Mouse (Mus musculus) liver, embryonic 13.5 days (tissue): ENCODE results near the gene St3gal4. TPM values are rescaled to one million over a fixed set of nuclear protein-coding genes. Genes with fewer than 3 reads are reported as not detected.

Source experiments
- ATAC-seq: fragments of 200-750 bp; cut with Nextera tagmentation; 2 replicates; pipeline ENCODE4 v1.8.0; 2017; ENCODE audit warnings: low read depth, mild to moderate bottlenecking, moderate number of reproducible peaks, moderate library complexity
- DNase-seq: peaks from one replicate; pipeline ENCODE4 v3.0.0; 2022
- H3K27ac ChIP-seq: fragments of 300-500 bp; sonication (generic); 2 replicates; pipeline ENCODE4 v1.5.1; 2015; ENCODE audit warnings: moderate library complexity, mild to moderate bottlenecking, inconsistent platforms
- H3K27me3 ChIP-seq: fragments of 300-500 bp; sonication (generic); 2 replicates; pipeline ENCODE4 v1.6.1; 2015; ENCODE audit warnings: mild to moderate bottlenecking, inconsistent platforms
- H3K36me3 ChIP-seq: fragments of 300-500 bp; sonication (generic); 2 replicates; pipeline ENCODE4 v1.6.1; 2015; ENCODE audit warnings: mild to moderate bottlenecking, inconsistent platforms
- H3K4me1 ChIP-seq: fragments of 300-500 bp; sonication (generic); replicated peaks from 2 replicates; pipeline ENCODE4 v1.6.1; 2015; ENCODE audit warnings: inconsistent platforms
- H3K4me2 ChIP-seq: fragments of 300-500 bp; sonication (generic); 2 replicates; pipeline ENCODE4 v1.6.1; 2015; ENCODE audit warnings: inconsistent platforms, mild to moderate bottlenecking, moderate library complexity
- H3K4me3 ChIP-seq: fragments of 300-500 bp; sonication (generic); replicated peaks from 2 replicates; pipeline ENCODE4 v1.5.1; 2015; ENCODE audit warnings: mild to moderate bottlenecking, inconsistent platforms
- H3K9ac ChIP-seq: fragments of 300-500 bp; sonication (generic); 2 replicates; pipeline ENCODE4 v1.6.1; 2015; ENCODE audit warnings: mild to moderate bottlenecking, inconsistent platforms
- H3K9me3 ChIP-seq: fragments of 300-500 bp; sonication (generic); replicated peaks from 2 replicates; pipeline ENCODE4 v1.6.1; 2016; ENCODE audit warnings: inconsistent platforms
- WGBS: fragments of 180-500 bp; shearing (Covaris S2); methylation state at CpG from one replicate; pipeline ENCODE4 v1.1.7; 2015; ENCODE audit not compliant: insufficient replicate concordance; 5-methylcytosine and 5-hydroxymethylcytosine counted together
- polyA plus RNA-seq: library from polyadenylated mRNA; unstranded; fragments of >200 nt; fragmentation: Nextera tagmentation; extraction: Ambion mirVana; gene quantifications from 2 replicates; pipeline ENCODE4 v1.2.1, GENCODE M21; 2015

The St3gal4 gene
- polyA plus RNA-seq, 1 experiment from 2014 or later, result 24.1 TPM

GRCm38 (mm10) chr9:35024591-35025496, 94.2 kb downstream of the St3gal4 start:
- H3K27me3 ChIP-seq, result peaks cover 46% of the 10 kb centered on the region
- no peaks in the 10 kb centered on the region for H3K36me3 ChIP-seq
- H3K9ac ChIP-seq, result no peak overlapping the region
- H3K4me3 ChIP-seq, result 0 out of 2 replicates have a peak overlapping the region, but pooled peaks have one; percentile 18
- no peaks in the 10 kb centered on the region; the same call in 1 of the 2 replicates for H3K4me1 ChIP-seq
- no peaks in the 10 kb centered on the region for H3K9me3 ChIP-seq
- H3K4me2 ChIP-seq, result peak overlapping the region; percentile 46
- ATAC-seq (no peak), DNase-seq (no peak)
- H3K27ac ChIP-seq, result no peak overlapping the region
- 8% methylated on average over 25 of the region's 25 CpGs for WGBS

- Histone ChIP-seq H3K27ac (no peak overlapping the region), H3K27me3 (peaks cover 73% of the 10 kb centered on the region), H3K4me1 (peaks cover 3% of the 10 kb centered on the region; the same call in 1 of the 2 replicates), H3K9me3 (no peaks in the 10 kb centered on the region), H3K4me3 (no peak overlapping the region), H3K9ac (no peak overlapping the region), H3K4me2 (no peak overlapping the region), H3K36me3 (no peaks in the 10 kb centered on the region)
- ATAC-seq, result no peak
- 74% methylated on average over 1 of the region's 1 CpGs for WGBS
- no peak for DNase-seq
Measured at GRCm38 (mm10) chr9:35021744-35022143, 97.3 kb downstream of the St3gal4 start.

- WGBS, result 45% methylated on average over 11 of the region's 11 CpGs
- Histone ChIP-seq H3K4me1 (peaks cover 3% of the 10 kb centered on the region; the same call in 1 of the 2 replicates), H3K9ac (no peak overlapping the region), H3K4me3 (no peak overlapping the region), H3K4me2 (no peak overlapping the region), H3K36me3 (no peaks in the 10 kb centered on the region), H3K27ac (no peak overlapping the region), H3K9me3 (no peaks in the 10 kb centered on the region), H3K27me3 (peaks cover 62% of the 10 kb centered on the region)
- no peak for ATAC-seq
- no peak for DNase-seq
Measured at GRCm38 (mm10) chr9:35020015-35020653, 98.9 kb downstream of the St3gal4 start.

GRCm38 (mm10) chr9:35019372-35019771, 99.7 kb downstream of the St3gal4 start:
- ATAC-seq (no peak), DNase-seq (no peak)
- H3K9ac ChIP-seq, result no peak overlapping the region
- no peak overlapping the region for H3K27ac ChIP-seq
- H3K27me3 ChIP-seq, result peaks cover 54% of the 10 kb centered on the region
- no peak overlapping the region for H3K4me2 ChIP-seq
- no peaks in the 10 kb centered on the region for H3K36me3 ChIP-seq
- H3K4me1 ChIP-seq, result 0 out of 2 replicates have a peak, but pooled peaks cover 3% of the 10 kb centered on the region
- H3K4me3 ChIP-seq, result no peak overlapping the region
- H3K9me3 ChIP-seq, result no peaks in the 10 kb centered on the region
- WGBS, result 6% methylated on average over 3 of the region's 3 CpGs

- Histone ChIP-seq H3K9ac (no peak overlapping the region), H3K27ac (no peak overlapping the region), H3K27me3 (peaks cover 43% of the 10 kb centered on the region), H3K4me3 (no peak overlapping the region), H3K9me3 (no peaks in the 10 kb centered on the region), H3K4me1 (0 out of 2 replicates have a peak, but pooled peaks cover 3% of the 10 kb centered on the region), H3K4me2 (no peak overlapping the region), H3K36me3 (no peaks in the 10 kb centered on the region)
- 28% methylated on average over 5 of the region's 5 CpGs for WGBS
- ATAC-seq (no peak), DNase-seq (no peak)
Measured at GRCm38 (mm10) chr9:35018056-35018455, 101.0 kb downstream of the St3gal4 start.

- ATAC-seq, result no peak
Measured at GRCm38 (mm10) chr9:35017563-35017962, 101.5 kb downstream of the St3gal4 start.

GRCm38 (mm10) chr9:35016762-35017161, 102.3 kb downstream of the St3gal4 start:
- H3K27me3 ChIP-seq, result peaks cover 43% of the 10 kb centered on the region
- 0 out of 2 replicates have a peak, but pooled peaks cover 3% of the 10 kb centered on the region for H3K4me1 ChIP-seq
- H3K4me3 ChIP-seq, result no peak overlapping the region
- 34% methylated on average over 4 of the region's 4 CpGs for WGBS
- H3K9ac ChIP-seq, result no peak overlapping the region
- ATAC-seq (no peak), DNase-seq (no peak)
- no peaks in the 10 kb centered on the region for H3K9me3 ChIP-seq
- H3K4me2 ChIP-seq, result no peak overlapping the region
- H3K36me3 ChIP-seq, result no peaks in the 10 kb centered on the region
- no peak overlapping the region for H3K27ac ChIP-seq

More at GRCm38 (mm10) chr9:35017563-35017962, 101.5 kb downstream of the St3gal4 start:
- Histone ChIP-seq H3K4me2 (no peak overlapping the region), H3K27ac (no peak overlapping the region), H3K36me3 (no peaks in the 10 kb centered on the region), H3K9ac (no peak overlapping the region), H3K4me3 (no peak overlapping the region), H3K27me3 (peaks cover 43% of the 10 kb centered on the region), H3K4me1 (0 out of 2 replicates have a peak, but pooled peaks cover 3% of the 10 kb centered on the region), H3K9me3 (no peaks in the 10 kb centered on the region)
- no peak for DNase-seq
- WGBS, result 13% methylated on average over 13 of the region's 13 CpGs

GRCm38 (mm10) chr9:35007697-35008341, 111.2 kb downstream of the St3gal4 start:
- Histone ChIP-seq H3K9me3 (no peaks in the 10 kb centered on the region), H3K4me1 (no peaks in the 10 kb centered on the region), H3K27ac (no peak overlapping the region), H3K4me3 (no peak overlapping the region), H3K9ac (no peak overlapping the region), H3K27me3 (0 out of 2 replicates have a peak, but pooled peaks cover 4% of the 10 kb centered on the region), H3K36me3 (no peaks in the 10 kb centered on the region), H3K4me2 (no peak overlapping the region)
- 66% methylated on average over 14 of the region's 14 CpGs for WGBS
- no peak for DNase-seq
- ATAC-seq, result no peak

- no peak for DNase-seq
- Histone ChIP-seq H3K27ac (no peak overlapping the region), H3K9me3 (no peaks in the 10 kb centered on the region), H3K36me3 (no peaks in the 10 kb centered on the region), H3K4me3 (no peak overlapping the region), H3K4me2 (no peak overlapping the region), H3K4me1 (no peaks in the 10 kb centered on the region), H3K27me3 (0 out of 2 replicates have a peak, but pooled peaks cover 4% of the 10 kb centered on the region), H3K9ac (no peak overlapping the region)
- 75% methylated on average over 4 of the region's 4 CpGs for WGBS
- no peak for ATAC-seq
Measured at GRCm38 (mm10) chr9:35004113-35004512, 115.0 kb downstream of the St3gal4 start.

- Histone ChIP-seq H3K4me1 (no peaks in the 10 kb centered on the region), H3K4me2 (no peak overlapping the region), H3K36me3 (no peaks in the 10 kb centered on the region), H3K9ac (no peak overlapping the region), H3K27me3 (no peaks in the 10 kb centered on the region), H3K9me3 (no peaks in the 10 kb centered on the region), H3K27ac (no peak overlapping the region), H3K4me3 (no peak overlapping the region)
- WGBS, result 39% methylated on average over 9 of the region's 9 CpGs
- DNase-seq, result no peak
- ATAC-seq, result no peak
Measured at GRCm38 (mm10) chr9:34997880-34998865, 120.9 kb downstream of the St3gal4 start.
